9 mouse cellular contexts compared by ENCODE assay signal in genomic region chr1:183047191-183047912, GRCm38 (mm10).
DNase-seq lines count a peak whose midpoint lies in the region; ATAC-seq and TF ChIP-seq lines count a peak whose summit lies in the region.
"Had no signal": no experiment of that assay in that cellular context is flagged by ENCODE, and none has a peak within 500 bp of the region (broad histone marks: within the 10 kb centered on the region; RNA-seq: fewer than 3 reads in every experiment).

No protein-coding gene starts in this region.

- H3K4me2 ChIP-seq in heart, postnatal 0 days (ENCODE audit: low read depth, low read length) = no peak overlapping the region
- H3K4me2 ChIP-seq: liver, embryonic 15.5 days had no signal

- H3K36me3 ChIP-seq in heart, postnatal 0 days (replicated peaks; ENCODE audit: control insufficient read depth, insufficient read depth, low read length) = no peaks in the 10 kb centered on the region
- H3K36me3 ChIP-seq: liver, embryonic 15.5 days had no signal

- H3K9ac ChIP-seq in heart, postnatal 0 days (replicated peaks; ENCODE audit: low read depth, low read length) = no peak overlapping the region
- H3K9ac ChIP-seq: liver, embryonic 15.5 days had no signal

- peak overlapping the region; percentile 8; the same call in 1 of the 2 replicates for H3K27ac ChIP-seq in heart, postnatal 0 days (ENCODE audit: low read depth)
- H3K27ac ChIP-seq: liver, embryonic 15.5 days had no signal

- WGBS in heart, postnatal 0 days = 41% methylated on average over 7 of the region's 7 CpGs
- WGBS in large intestine, adult 2 months = 28% methylated on average over 7 of the region's 7 CpGs

- no peak for TF ChIP-seq EP300 in heart, postnatal 0 days (IDR thresholded peaks at IDR 0.05; ENCODE audit: low read depth)

- ATAC-seq in heart, postnatal 0 days (ENCODE audit: insufficient read depth, low read depth) = no peak

- no peak overlapping the region for H3K4me3 ChIP-seq in heart, postnatal 0 days (ENCODE audit: low read depth, low read length)
- H3K4me3 ChIP-seq: liver, embryonic 15.5 days had no signal

- no peak for TF ChIP-seq CTCF in heart, postnatal 0 days (IDR thresholded peaks at IDR 0.05; ENCODE audit: low read depth)

- H3K4me1 ChIP-seq in heart, postnatal 0 days (ENCODE audit: control insufficient read depth, insufficient read depth) = peaks cover 34% of the 10 kb centered on the region
- H3K4me1 ChIP-seq: liver, embryonic 15.5 days had no signal

- peak; percentile 25 for DNase-seq in gastrocnemius, adult 18-20 months (ENCODE audit: low spot score)
- DNase-seq in gastrocnemius, postnatal 4 days (ENCODE audit: low spot score in 2 of 2) = no peak
- DNase-seq in 416B (ENCODE audit: low read depth) = peak; percentile 68
- peak; percentile 39 for DNase-seq in heart, postnatal 0 days (ENCODE audit: low spot score)
- DNase-seq in large intestine, adult 2 months (ENCODE audit: low read depth, low spot score) = peak; percentile 62
- no peak for DNase-seq in layer of hippocampus, adult 9-11 months
- DNase-seq in thymus, postnatal 4 days = no peak
- no peak for DNase-seq in spleen, postnatal 36 days (ENCODE audit: low spot score in 2 of 2)

- no peaks in the 10 kb centered on the region for H3K27me3 ChIP-seq in heart, postnatal 0 days (ENCODE audit: control insufficient read depth, insufficient read depth, low read length)
- H3K27me3 ChIP-seq: liver, embryonic 15.5 days had no signal

- H3K9me3 ChIP-seq in heart, postnatal 0 days (replicated peaks; ENCODE audit: control insufficient read depth, low read length) = 0 out of 2 replicates have a peak, but pooled peaks cover under 1% of the 10 kb centered on the region
- H3K9me3 ChIP-seq: liver, embryonic 15.5 days had no signal

Comparison
In these comparisons a context has a peak if more than half of its experiments do, and no peak if none do; other contexts are left out.
1. DNase-seq: peak in gastrocnemius, adult 18-20 months (single experiment), 416B (single experiment), heart, postnatal 0 days (single experiment) and large intestine, adult 2 months (single experiment); none in gastrocnemius, postnatal 4 days (0 of 2), layer of hippocampus, adult 9-11 months (single experiment), thymus, postnatal 4 days (single experiment) and spleen, postnatal 36 days (0 of 2).